Mouse (Mus musculus): ENCODE data around the gene Uaca.

Gene Uaca

GRCm38 (mm10) chr9:60794210-60794840 is at the start of gene Uaca:
Uaca (plus strand) TSS chr9:60794542.
- peak; percentile 90 for DNase-seq (ENCODE audit: low spot score)

DNA sequence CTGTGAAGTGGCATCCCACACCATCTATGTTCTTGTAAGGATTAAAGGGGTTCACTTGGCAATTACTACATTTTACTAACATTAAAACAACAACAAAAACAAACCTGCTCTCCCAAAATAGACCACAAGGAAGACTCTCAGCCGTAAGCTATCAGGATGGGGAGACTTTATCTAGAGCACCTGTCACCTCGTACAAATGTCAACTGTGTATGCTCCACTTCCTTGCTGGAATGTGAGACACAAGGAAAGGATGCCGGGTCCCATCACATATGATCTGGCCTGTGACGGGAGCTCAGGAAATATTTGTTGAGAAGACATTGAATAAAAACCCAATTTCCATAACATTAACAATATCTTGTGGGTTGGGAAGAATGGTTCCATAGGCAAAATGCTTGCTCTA is 49.4 kb upstream of the Uaca start:
- no peak for DNase-seq (ENCODE audit: low spot score)

GRCm38 (mm10) chr9:60746561-60746960 is 47.8 kb upstream of the Uaca start:
- no peak for DNase-seq (ENCODE audit: low spot score)

DNA sequence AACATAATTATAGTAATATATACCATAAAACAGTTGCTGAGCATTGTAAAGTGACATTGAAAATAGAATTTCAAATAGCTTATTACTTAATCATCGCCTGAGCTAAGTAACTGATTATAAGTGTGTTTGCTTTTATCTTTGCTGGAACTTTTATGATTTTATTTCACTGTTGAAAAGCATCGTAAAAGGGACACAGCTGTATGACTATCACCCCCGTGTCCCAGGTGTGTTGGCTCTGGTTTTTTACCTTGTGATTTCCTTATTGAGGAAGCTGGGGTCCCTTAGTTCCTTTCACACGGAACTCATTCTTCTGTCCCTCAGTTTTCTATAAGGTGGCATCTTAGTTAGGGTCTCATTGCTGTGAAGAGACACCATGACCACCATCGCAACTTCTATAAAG is 46.7 kb upstream of the Uaca start:
- DNase-seq (ENCODE audit: low spot score) = no peak

DNA sequence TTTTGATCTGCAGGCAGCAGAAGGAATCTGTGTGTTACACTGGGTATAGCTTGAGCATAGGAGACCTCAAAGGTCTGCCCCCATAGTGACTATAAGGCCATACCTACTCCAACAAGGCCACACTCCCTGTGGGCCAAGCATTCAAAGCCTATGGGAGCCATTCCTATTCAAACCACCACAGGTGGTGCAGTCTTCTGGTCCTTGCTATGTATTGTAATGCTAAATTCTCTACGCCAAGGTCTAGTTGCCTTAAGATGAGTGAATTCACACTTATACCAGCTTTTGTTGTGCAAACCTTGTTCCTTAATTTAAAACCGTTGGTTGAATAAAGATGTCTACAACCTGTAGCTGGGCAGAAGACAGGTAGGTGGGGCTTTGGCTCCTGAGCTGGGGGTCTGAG is 46.2 kb upstream of the Uaca start:
- no peak for DNase-seq (ENCODE audit: low spot score)

GRCm38 (mm10) chr9:60749105-60749504 is 45.2 kb upstream of the Uaca start:
- DNase-seq (ENCODE audit: low spot score) = no peak

- no peak for DNase-seq (ENCODE audit: low spot score)
Observed at GRCm38 (mm10) chr9:60751098-60751497, 43.2 kb upstream of the Uaca start.

- no peak for DNase-seq (ENCODE audit: low spot score)
Observed at GRCm38 (mm10) chr9:60751971-60752370, 42.4 kb upstream of the Uaca start.

DNA sequence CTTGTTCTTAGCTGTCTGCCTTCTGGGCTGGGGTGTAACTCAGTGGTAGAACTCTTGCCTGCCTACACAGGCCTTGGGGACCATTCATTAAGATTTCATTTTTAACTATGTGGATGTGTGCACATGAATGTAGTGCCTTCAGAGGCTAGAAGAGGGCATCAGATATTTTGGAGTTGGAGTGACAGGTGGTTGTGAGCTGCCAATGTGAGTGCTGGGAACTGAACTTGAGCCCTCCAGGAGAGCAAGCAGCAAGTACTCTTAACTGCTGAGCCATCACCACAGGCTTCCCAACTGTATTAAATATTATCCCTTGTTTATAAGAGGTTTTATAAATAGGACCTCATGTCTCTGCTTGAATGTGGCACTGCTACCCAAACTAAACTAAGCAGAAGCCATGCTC is 41.7 kb upstream of the Uaca start:
- DNase-seq (ENCODE audit: low spot score) = no peak

GRCm38 (mm10) chr9:60756258-60756657 is 38.1 kb upstream of the Uaca start:
- peak; percentile 59 for DNase-seq (ENCODE audit: low spot score)

GRCm38 (mm10) chr9:60756866-60757740 is 37.2 kb upstream of the Uaca start:
- no peak for DNase-seq (ENCODE audit: low spot score)

DNA sequence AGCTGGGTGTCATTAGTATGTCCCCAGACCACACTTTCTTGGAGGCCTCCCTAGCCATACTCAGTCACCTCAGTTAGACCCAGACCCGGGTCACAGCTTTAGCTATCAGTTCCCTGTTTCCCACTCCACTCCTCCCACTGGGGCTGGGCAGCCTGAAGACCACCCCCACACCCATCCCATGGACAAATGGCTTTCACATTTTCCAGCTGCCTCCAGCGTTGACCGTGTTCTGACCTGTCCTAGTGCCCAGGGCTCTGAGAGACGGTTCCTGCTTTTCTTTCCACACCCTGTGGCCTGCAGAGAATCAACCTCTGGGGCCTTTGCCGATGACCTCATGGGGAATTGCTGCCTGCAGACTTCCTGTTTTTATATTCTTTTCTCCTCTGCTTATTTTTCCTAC is 36.5 kb upstream of the Uaca start:
- DNase-seq (ENCODE audit: low spot score) = peak; percentile 10

DNA sequence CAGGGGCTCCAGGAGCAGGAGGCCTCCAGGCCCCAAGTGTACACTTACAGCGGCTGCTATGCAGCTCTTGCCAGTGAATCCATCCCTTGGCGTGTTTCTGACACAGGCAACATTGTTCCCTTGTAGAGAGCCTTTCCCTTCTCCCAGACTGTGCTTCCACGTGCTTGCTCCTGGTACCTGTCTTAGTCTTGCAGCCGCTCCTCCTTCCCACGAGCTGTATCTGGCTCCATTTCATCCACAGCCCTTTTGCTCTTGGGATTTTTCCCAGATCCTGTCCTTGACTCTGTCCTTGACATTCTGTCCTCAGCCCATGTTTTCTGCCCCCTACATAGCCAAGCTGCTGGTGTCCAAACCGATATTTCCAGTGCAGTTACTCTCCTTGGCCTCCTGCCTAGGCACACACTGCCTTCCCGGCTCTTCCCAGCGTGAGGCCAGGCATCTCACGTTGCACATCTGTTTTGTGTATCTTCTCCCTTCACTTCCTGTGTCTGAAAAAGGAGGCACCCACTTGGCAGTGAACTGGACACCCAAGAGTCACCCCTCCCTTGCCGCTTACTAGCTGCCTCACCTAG is 34.8 kb upstream of the Uaca start:
- DNase-seq (ENCODE audit: low spot score) = no peak

DNA sequence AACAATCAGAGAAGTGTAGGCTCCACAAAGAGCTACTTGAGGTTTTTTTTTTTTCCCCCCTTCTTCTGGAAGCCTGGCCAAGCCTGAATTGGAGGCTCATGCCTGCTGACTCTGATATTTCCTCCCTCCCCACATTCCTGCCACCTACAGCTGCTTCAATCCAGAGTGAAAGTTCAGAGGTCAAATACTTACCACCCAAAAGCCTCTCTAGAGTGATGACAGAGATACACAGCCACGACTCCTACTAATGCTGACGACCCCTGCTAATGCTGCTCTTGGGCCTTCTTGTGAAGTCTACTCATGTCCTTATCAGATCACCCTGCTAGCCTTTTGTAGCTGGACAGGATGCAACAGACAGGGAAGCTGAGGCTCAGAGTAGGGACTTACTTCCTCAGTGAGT is 29.2 kb upstream of the Uaca start:
- DNase-seq (ENCODE audit: low spot score) = no peak

DNA sequence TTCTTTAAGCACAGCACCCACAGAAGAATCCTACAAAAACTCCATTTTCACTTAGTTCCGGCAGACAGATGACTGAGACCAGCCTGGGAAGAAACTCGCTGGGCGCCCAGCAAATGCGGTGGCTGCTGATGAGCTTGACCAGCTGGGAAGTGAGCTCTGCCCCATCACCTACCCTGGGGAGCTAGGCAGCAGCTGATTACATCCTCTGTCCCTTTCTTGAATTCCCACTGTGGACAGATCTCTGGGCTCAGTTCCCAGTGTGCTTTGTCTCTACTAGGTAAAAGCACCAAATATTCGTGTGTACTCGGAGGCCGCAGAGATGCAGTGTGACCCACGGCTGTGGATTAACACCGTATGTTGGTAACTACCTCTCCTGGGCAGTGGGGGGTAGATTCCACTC is 25.9 kb upstream of the Uaca start:
- no peak for DNase-seq (ENCODE audit: low spot score)

DNA sequence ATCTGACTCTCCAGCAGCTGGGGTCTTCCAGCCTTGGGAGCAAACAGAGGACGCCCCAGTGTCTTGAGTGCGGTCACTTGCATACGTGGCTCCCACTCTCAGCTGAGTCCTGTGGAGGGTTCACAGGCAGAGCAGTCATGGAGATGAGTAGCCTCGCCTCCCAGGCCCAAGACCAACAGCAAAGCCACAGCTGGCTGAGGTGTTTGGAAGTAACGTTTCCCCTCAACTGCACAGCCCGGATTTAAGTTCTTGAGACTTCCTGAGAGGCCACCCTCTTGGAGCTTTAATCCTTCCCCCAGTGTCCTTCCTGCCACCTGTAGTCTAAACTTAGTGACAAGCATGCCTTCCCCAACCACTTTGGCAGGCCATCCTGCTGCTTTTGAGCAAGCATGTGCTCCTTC is 24.6 kb upstream of the Uaca start:
- no peak for DNase-seq (ENCODE audit: low spot score)

GRCm38 (mm10) chr9:60773713-60774112 is 20.6 kb upstream of the Uaca start:
- DNase-seq (ENCODE audit: low spot score) = no peak

- DNase-seq (ENCODE audit: low spot score) = no peak
Observed at GRCm38 (mm10) chr9:60776899-60777298, 17.4 kb upstream of the Uaca start.

DNA sequence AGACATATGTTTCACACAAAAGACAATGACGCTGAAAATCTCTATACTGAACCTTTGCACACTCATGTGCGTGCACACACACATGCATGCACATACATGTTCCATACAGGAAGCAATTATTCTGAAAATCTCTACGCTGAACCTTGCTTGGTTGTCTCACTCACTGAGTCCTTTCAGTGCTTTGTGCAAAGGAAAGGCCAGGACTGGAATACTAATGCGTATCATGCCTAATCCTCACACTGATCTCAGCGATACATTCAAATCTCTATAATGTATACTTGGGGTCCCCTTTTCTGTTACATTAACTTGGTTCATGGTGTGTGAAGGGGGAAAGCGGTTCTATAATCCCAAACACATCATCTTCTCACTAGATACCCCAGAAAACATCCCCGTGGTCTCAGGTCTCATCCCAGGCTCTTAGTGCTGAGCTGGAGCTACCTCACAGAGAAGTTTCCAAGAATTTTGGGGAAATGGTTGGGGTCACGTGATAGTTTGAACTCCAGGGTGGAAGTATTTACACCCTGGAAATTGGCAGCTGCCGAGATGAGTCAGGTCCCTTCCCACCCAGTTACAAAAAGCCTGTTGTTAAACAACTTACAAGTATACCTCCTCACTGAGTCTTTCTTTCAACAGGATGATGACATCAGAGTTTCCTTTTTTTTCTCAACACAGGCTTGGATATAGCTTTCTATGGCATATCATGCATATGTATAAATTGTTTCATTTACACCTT is 12.1 kb upstream of the Uaca start:
- no peak for DNase-seq (ENCODE audit: low spot score)

GRCm38 (mm10) chr9:60785069-60785468 is 9.3 kb upstream of the Uaca start:
- DNase-seq (ENCODE audit: low spot score) = no peak

DNA sequence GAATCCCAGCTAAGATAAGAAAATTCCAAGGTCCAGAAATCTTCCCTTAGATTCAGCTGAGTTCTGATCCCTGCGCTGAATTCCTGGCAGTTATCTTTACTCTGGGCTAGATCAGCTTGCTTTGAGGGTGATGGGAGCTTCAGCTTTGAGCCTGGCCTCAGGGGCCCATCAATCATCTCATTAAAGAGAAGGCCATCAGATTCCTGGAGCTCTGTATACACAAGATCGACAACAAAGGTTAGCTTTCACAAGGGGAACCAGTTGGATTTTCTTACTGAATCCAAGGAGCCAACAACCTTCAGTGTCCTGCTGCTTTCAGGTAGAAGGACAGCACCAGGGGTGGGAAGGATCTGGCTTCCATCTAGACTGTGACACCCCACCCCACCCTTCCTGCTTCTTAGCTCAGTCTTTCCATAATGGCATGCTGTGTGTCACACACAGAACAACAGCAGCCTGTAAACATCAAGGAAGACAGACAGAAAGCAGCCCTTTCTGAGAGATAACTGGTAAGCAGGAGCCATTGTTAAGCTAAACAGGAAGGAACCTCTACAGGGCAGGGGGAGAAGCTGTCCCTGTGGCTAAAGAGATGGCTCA is 6.7 kb upstream of the Uaca start:
- DNase-seq (ENCODE audit: low spot score) = no peak

DNA sequence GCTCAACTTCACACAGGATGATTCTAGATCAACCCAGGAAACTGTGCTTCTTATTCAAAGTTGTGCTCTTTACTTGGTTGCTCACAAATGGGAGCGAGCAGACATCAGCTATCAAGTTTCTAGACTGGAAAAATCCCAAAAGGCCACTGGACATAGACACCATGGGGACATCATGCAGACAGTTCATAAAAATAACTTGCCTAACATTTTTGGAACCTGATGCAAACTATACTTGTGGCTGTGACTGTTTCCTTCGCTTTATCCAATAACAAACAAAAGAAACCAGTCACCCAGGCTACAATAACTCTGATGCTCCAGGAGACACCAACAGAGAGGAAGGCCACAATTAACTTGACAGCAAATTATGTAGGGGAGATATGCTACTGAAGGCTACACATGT is 4.1 kb upstream of the Uaca start:
- no peak for DNase-seq (ENCODE audit: low spot score)
